Mouse (Mus musculus) regulatory T cell (primary cell): ENCODE data around the gene Trp53.
"Not testable (repeated sequence)": the region's sequence is repeated elsewhere in the genome, so short reads cannot be mapped to it uniquely, and the experiment has no call there.

ENCODE experiments used
- in situ Hi-C: fragments of 300-600 bp; cut with MboI, MseI; formaldehyde crosslinking; loops from one replicate; pipeline ENCODE4 v1.15.1; 2025; ENCODE audit warnings: high pct_unique_total_duplicates

Trp53 gene

DNA sequence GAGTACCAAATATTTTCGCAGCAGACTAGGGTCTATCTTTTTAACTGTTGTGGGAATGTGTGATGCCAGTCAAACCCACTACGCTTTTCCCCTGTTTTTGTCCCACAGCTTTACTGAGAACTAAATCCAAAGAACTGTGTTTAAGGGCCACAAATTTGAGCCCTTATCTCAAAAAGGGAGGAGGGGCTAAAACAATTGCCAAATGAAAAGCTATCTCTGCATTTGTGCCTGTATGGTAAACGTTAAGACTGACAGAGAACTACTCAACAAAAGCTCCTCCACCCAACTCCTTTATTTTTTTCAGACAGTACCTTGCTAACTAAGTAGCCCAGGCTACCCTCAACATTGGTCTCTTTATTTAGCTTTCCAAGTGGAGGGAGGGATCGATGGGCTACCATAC is 12.6 kb downstream of the Trp53 start:
- in situ Hi-C loops: no loop called here

DNA sequence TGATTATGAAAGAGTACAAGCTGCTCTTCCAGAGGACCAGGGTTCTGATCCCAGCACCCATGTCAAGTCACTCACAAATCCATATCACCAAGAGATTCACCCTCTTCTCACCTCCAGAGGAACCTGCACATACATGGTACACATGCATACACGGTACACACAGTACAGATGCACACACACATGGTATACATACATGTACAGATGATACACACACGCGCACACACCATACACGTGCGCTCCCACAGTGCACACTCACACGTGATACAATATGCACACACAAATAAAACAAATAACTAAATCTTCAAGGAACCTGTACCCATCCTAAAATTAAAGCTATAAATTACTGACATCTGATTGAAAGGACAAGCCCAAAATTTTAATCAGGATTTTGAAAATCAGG is 14.7 kb downstream of the Trp53 start:
- in situ Hi-C loops: no loop called here

DNA sequence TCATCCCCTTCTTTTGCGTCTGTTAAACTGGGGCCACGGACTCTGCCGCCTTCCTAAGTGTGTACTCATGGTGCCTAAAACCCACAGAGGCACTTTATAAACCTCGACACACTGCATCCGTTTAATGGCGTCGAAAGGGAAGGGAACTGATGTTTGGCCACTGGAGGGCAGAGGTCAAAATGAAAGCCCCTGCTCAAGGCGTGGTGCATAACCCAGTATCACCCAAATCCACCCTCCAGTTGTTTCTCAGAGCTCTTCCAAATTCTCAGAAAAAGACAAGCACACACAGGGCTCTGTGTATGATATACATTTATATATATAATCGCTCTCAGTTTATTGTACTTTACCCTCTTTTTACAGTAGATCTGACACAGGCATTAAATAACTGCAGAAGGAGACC is 19.3 kb downstream of the Trp53 start:
- in situ Hi-C loops: no loop called here

GRCm38 (mm10) chr11:69600098-69600497 is 19.9 kb downstream of the Trp53 start:
- in situ Hi-C loops: no loop called here

DNA sequence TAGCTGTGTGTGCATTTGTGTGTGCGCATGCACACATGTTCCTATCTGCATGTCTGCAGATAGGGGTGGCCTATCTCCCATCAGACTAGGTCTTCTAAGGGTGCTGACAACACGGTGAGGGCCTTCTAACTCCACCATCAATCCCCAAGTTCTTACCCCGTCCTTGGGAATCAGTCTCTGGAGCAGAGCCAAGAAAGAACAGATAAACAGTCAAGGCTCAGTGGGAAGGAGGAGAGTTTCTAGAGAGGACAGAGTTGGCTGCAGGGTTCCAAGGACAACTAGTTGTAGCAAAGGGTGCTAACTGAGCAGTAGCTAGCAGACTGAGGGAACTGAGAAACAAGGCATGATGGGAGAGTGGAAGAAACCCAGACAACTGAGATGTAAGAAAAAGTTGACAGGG is 21.6 kb downstream of the Trp53 start:
- in situ Hi-C loops: no loop called here

DNA sequence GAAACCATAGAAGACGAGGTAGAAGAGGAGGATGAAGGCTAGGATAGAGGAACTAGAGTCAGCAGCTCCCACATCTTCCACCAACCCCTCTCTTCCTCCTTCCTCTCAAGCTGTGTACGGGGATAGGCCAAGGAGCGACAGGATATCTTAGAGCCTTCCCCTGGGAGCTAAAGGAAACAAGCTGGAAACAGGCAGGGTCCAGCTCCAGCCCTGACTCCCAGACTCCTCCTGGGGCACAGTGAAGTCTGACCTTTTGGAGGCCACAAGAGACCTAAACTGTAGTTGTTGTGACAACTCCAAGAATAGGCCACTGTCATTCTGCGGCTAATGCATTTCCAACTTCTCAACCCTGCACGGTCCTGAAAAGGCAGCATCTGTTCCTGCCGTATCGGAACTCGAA is 23.4 kb downstream of the Trp53 start:
- in situ Hi-C loops: no loop called here

GRCm38 (mm10) chr11:69604347-69604746 is 24.2 kb downstream of the Trp53 start:
- in situ Hi-C loops: no loop called here

GRCm38 (mm10) chr11:69604795-69605664 is 24.9 kb downstream of the Trp53 start:
- in situ Hi-C loops: no loop called here

DNA sequence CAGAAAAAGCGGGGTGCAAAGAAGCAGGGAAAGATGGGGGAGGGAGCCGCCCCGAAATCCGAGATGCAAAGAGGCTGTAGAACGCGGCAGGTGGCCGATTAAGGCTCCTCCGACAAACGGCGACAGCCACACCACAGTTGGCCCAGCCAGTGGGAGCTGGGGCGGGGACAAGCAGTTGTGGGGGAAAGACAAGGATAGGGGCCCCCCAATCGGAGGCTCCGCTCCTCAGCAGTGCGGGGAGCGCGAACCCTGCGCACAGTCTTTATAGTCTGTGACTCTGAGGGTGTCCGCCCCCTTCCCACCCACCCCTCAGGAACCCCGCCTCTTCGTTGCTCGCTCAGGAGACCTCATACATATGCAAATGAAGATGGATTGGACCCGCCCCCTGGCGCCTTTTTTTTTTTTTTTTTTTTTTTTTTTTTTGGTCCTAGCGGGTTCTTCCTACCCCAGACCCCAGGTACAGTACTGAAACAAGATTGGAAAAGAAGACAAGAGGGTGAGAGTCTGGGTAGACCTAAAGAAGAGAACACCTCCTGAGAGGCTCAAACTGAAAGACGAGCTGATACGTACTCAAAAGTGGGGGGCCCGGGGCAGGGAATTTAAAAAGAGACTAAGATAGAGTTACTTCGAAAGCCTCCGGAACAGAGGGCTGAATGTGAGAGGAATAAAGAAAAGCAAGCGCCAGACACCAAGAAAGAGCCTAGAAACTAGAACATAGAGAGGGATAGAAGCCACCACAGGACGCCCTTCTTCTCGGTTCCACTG is 25.7 kb downstream of the Trp53 start, which contains the start of gene Atp1b2:
Gene Atp1b2 (minus strand): TSS at position 217 of the 765 bp plus-strand sequence.
- in situ Hi-C loops: no loop called here

DNA sequence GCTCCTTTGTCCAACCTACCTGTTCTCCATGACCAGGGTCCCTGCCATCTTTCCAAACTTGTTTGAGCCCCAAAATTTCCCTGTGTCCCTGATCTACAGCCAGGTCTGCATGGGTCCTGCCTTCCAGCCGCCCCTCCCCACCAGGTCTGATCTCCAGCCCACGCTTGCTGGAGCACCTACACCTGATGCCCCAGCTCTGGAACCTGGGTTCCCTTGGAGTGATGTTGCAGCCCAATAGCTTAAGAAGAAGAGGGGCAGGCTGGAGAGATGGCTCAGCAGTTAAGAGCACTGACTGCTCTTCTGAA is 26.3 kb downstream of the Trp53 start:
- in situ Hi-C loops: no loop called here

DNA sequence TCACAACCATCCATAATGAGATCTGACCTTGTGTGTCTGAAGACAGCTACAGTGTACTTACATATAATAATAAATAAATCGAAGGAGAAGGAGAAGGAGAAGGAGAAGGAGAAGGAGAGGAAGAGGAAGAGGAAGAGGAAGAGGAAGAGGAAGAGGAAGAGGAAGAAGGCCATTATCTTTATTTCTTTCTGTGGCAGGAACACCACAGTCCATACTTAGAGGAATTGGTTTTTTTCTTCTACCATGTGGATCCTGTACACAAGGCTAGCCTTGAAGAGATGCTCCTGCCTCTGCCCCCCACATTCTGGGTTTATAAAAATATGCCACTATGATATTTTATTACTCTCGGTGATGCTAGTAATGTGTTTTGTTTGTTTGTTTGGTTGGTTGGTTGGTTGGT is 26.7 kb downstream of the Trp53 start:
- in situ Hi-C loops: no loop called here

GRCm38 (mm10) chr11:69608525-69608924 is 28.4 kb downstream of the Trp53 start:
- in situ Hi-C loops: no loop called here

GRCm38 (mm10) chr11:69609416-69609815 is 29.3 kb downstream of the Trp53 start:
- in situ Hi-C loops: no loop called here

DNA sequence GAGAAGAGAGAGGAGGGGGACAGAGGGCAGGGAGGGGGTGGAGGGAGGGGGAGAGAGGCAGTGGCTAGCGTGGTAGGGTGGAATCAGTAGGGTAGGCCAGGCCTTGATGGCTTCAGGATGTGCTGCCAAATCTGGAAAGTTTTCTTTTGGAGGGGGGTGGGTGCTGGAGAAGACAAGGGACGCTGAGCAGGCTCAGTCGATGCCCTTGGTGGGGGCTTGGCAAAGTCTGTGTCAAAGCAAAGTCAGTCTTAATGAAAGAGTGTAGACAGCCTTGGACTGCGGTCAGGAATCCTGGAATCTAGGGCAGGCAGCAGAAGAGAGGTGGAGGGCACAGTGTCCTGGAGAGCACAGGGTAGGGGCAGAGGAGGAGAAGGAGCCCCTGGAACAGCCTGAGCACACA is 30.7 kb downstream of the Trp53 start:
- in situ Hi-C loops: no loop called here

DNA sequence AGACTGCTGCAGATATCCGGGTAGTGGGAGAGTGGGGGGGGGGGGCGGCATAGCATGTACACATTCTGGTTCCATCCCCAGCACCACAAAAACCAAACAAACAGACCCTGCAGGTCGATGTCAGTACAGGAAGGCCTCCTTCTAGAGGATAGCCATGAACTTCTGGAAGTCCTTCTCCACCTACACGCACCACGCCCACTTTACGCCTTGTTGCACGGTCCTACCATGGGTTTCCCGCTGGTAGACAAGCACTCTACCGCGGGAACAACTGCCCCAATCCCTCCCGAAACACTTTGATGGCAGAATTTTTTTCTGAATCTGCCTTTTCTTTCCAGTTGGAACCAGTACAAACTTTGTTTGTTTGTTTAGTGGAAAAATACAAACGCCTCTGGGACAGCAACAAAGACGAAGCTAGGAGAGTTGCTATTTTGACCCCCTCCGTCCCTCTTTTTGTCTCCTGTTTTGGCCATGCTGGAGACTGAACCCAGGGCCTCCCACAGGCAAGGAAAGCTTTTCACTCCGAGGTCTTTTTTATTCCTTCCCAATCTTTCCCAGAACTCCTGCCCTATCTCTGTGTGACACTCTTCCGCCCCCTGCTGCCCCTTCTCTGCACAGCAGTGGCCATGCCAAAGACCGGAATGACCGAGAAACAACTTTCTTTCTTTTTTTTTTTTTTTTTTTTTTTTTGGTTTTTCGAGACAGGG is 33.5 kb downstream of the Trp53 start:
- in situ Hi-C loops: no loop called here

- in situ Hi-C loops: not testable (repeated sequence)
These were observed 34.1 kb downstream of the Trp53 start for GRCm38 (mm10) chr11:69614257-69614588.

DNA sequence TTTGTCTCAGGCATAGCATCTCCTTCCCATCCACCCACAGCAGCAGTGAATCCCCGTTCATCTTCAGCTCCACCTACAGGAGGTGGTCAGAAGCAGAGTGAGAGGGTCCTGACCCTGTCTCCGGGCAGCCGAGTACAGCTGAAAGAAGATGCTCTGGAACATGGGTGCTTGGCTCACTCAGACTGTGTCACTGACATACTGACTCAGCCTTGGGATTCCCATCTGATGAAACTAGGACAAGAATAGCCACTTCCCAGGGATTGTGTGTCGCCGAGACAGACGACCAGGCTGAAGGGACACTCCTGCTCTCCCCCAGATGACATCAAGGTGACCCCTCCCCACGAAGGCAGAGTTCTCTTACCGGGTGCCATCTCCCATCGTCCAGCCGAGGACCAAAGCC is 36.6 kb downstream of the Trp53 start:
- in situ Hi-C loops: no loop called here

DNA sequence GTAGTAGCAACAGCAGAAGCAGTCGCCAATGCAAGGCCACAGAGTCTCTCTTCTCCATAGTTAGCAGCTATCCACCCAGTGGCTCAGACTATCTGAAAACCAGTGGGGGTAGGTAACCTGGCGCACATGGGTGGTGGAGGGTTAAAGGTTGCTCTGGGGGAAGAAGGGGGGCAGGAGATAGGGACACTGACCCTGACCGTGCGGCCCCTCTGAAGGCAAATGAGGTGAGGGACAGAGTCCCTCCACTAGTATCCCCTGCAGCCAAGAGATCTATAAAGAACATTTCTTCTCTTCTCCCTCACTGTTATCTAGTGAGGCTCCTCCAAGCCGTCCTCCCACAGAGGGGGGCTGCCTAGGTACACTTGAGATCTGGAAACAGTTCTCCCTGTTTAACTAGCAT is 37.6 kb downstream of the Trp53 start, which contains the start of gene Shbg:
Gene Shbg (minus strand): TSS at position 101 of the 400 bp plus-strand sequence.
- in situ Hi-C loops: no loop called here

DNA sequence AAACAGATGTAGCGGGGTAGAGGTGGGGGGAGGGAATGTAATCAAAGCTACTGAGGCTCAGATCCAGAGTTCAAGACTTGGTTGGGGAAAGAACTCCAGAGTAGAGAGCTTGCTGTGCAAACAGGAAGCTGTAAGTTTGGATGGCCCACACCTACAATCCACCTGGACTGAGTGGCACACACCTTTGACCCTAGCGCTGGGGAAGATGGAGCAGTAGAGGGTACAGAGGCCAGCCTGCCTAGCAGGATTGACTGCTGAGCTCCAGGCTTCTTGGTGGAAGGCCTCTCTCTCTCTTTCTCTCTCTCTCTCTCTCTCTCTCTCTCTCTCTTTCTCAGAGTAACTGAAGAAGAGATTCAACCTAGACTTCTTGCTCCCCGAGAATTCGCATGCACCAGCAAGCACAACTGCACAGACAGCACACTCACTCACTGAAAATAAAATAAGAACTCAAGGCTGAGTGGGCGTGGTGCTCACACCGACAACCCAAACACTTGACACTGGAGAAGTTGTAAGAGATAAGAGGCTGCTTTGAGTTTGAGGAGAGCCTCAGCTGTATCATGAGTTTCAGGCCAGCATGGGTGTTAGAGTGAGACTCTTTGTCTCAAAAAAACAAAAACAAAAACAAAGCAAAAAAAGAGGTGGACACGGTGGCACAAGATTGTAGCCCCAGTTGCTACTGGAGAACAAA is 40.4 kb downstream of the Trp53 start:
- in situ Hi-C loops: no loop called here

DNA sequence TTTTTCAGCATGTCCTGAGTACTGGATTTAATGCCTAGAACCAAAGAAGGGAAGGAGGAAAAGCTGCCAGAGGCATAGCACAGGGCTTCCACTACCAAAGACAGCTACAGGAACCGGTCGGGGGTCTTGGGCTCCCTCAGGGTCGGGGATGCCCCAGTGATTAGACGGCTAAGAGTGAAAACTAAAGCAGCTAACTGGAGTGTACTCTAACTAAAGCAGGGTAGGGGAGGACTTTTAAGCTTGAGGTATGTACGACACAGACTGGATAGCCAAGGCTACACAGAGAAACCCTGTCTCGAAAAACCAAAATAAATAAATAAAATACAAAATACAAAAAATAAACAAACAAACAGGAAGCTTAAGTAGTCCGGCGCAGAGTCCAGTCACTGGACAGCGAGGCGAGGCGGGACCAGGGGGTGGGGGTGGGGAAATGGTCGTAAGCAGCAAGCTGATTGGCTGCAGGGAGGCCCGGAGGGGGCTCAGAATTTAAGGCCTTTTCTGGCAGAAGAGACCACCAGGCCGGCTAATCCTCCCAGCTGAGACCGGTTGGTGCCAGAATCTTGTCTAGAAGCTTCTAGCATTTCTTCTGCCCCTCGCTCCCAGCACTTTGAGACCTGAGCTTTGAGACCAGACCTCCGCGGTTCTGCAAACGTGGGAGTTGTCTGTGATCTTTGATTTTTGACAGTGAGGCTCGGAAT is 41.6 kb downstream of the Trp53 start, which contains the start of gene Sat2:
Gene Sat2 (plus strand): TSS at position 454 of the 698 bp plus-strand sequence.
- in situ Hi-C loops: no loop called here

- in situ Hi-C loops: no loop called here
These were observed 42.2 kb downstream of the Trp53 start for GRCm38 (mm10) chr11:69622406-69622805.
